Mouse (Mus musculus) retina, postnatal 1 day (tissue): ENCODE data around the gene Thap4.
"Not testable (repeated sequence)": the region's sequence is repeated elsewhere in the genome, so short reads cannot be mapped to it uniquely, and the experiment has no call there.

Experiments
- DNase-seq: peaks from one replicate; pipeline ENCODE4 v3.0.0-alpha.2; 2012

Gene Thap4

GRCm38 (mm10) chr1:93689901-93690496, 64.7 kb downstream of the Thap4 start:
- no peak for DNase-seq

DNA sequence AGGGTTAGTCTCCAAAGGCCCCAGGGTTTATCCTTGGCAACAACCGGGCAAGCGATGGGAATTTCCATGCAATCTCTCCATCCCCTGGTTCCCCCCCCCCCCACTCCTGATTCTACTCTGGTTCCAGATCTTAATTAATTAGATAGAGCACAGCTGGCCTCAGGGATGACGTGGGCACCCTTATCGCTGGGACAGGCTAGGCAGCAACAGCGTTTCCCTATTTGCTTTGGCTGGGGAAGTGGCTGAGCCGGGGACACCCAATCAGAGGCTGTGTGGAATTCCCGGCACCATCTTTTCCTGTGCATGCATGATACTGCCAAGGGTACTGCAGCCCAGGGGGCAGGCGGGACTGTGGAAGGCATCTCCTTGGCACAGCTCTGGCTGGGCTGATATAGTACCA, 66.5 kb downstream of the Thap4 start:
- DNase-seq = no peak

DNA sequence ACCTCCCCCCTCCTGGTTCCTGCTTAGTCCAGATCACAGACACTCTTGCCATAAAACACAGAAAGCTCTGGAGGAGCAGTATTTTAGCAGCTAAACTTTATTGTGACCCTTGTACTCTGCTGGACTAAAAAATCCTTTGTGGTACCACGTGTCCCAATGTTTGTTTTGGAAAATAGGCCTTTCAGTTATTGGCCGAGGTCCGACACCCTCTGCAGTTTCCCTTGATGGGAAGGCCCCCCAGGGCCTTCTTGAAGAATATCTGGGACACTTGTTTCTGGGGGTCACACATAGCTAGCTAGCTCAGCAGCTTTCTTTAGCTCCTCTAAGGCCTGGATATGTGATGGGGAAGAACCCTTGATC, 67.7 kb downstream of the Thap4 start:
- no peak for DNase-seq

GRCm38 (mm10) chr1:93686245-93686960, 68.3 kb downstream of the Thap4 start:
- DNase-seq = peak; percentile 86

GRCm38 (mm10) chr1:93685401-93686244, 69.0 kb downstream of the Thap4 start, which contains the start of gene Bok:
Gene Bok, plus strand, starts transcription at chr1:93685660.
- peak; percentile 77 for DNase-seq

DNA sequence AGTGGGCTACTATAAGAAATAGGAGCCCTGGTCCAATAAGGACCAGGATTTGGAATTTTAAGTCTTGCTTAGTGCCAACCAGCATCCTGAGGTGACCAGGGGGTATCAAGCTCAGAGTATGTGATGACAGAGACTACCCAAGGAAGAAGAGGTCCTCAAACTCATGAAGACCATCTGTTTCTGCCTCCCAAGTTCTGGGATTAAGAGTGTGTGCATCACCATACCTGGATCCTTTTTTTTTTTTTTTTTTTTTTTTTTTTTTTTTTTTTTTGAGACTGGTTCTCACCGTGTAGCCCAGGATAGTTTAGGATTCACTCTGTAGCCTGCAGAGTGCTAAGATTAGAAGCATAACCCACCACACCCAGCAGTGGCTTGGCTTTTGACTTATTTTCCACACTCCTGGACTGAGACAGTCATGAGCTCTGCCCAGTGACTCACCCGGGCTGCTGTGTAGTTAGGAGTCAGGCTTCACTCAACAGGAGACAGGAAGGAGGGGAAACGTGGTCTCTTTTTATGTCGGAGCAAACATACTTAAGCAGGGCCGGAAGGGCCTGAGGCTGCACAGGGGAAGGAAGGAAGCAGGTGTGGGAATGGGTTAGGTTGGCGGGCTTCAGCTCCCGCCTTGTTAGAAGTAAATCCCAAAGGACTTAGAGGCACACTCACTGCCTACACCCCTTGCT, 74.6 kb downstream of the Thap4 start:
- no peak for DNase-seq

DNA sequence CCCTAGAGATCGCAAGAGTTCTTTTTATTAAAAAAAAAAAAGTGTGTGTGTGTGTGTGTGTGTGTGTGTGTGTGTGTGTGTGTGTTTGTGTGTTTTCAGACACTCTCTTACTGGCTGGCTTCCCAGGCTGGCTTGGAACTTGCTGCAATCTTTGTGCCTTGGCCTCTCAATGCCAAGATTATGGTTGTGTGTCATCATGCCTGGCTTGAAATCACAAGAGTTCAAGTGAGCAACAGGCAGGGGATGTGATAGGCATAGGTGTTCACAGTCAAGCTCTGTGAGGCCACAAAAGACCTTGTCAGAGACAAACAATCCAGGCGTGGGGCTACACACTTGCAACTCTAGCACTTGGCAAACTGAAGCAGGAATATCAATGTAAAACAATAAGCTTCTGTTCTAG, 76.3 kb downstream of the Thap4 start:
- no peak for DNase-seq

GRCm38 (mm10) chr1:93672682-93673081, 82.0 kb downstream of the Thap4 start:
- no peak for DNase-seq

DNA sequence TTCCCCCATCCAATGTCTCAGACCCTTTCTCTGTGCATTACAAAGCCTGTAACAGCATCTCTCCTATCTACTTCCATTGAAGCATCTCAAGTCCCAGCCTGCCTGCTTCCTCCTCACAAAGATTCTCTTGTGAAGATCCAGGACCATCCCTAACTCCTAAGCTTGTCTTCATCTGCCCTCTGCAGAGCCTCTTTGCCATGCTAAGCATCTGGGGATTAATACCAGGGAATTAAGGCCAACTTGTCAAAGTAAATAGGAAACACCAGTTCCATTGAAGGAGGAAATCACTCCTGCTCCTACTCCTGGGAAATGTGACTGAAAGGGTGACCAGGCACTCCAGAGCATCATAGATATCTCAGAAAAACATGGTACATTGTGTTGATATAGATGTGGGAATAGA, 84.7 kb downstream of the Thap4 start:
- DNase-seq = peak; percentile 57

- peak; percentile 91 for DNase-seq
Observed at GRCm38 (mm10) chr1:93668791-93669548, 85.7 kb downstream of the Thap4 start.

GRCm38 (mm10) chr1:93667760-93668400, 86.8 kb downstream of the Thap4 start:
- DNase-seq = peak; percentile 52

GRCm38 (mm10) chr1:93658559-93658958, 96.1 kb downstream of the Thap4 start, which contains the start of gene Stk25:
Gene Stk25, minus strand, starts transcription at chr1:93658659.
- not testable (repeated sequence) for DNase-seq

- DNase-seq = no peak
Observed at GRCm38 (mm10) chr1:93657025-93657360, 97.7 kb downstream of the Thap4 start.

DNA sequence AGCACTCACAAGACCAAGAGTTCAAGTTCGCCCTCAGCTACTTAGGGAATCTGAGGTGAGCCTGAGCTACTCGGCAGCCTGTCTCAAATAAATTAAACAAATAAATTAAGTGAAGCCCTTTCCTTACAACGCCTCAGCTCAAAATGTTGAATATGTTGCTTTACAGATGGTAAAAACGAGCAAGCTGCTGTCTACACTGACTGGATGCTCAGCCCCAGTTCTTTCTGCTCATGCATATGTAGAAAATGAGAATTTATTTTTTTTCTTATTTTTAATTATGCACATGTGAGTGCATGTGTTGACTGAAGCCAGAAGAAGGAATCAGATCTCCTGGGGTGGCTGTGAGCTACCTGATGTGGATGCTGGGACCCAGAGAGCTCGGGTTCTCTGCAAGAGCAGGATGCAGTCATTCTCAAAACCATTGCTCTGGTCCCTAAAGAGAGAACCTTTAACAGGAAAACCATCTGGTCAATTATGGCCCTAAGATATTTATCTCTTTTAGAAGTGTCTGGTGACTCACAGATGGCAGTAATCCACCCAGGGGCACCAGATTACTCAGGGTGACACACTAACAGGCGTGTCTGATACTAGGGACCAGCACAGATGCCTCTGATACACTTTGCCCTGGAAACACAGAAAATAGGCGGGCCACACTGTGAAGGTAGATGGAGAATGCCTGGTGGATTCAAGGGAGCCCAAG, 98.2 kb downstream of the Thap4 start:
- no peak for DNase-seq

- DNase-seq = no peak
Observed at GRCm38 (mm10) chr1:93654798-93655197, 99.9 kb downstream of the Thap4 start.

DNA sequence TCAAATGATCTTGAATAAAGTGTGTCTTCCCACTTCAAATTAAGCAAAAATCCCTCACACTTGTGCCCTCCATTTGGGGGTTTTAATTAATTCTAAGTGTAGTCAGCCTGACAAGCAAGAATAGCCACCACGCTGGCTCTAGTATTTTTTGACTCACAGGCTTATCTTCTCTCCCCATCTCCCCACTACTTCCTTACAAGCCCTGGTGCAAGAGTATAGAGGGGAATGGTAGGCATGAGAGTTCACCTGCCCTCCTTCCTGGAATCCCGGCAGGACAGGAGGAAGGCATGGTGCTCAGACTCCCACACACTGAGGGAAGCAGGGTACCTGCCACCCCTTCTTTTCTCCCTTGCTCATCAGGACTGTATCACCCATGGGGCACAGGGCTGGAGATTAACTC, 100.4 kb downstream of the Thap4 start:
- no peak for DNase-seq
